Mouse (Mus musculus) kidney, adult 2 months (tissue): ENCODE results near the gene Fhl5.

Experiments used
- CTCF ChIP-seq: fragments of 200-500 bp; conservative IDR thresholded peaks from 2 replicates; pipeline ENCODE4 v1.5.1; 2011; ENCODE audit warnings: low read depth, mild to moderate bottlenecking, control low read depth, low read length, moderate library complexity, mixed read lengths; ENCODE audit not compliant: insufficient read depth, insufficient read length
- POLR2A ChIP-seq: fragments of 200-500 bp; IDR thresholded peaks from one replicate; pipeline ENCODE4 v1.6.1; 2011; ENCODE audit warnings: low read depth, low read length, control low read depth

GRCm38 (mm10) chr4:25281671-25282038 is 39.0 kb upstream of the Fhl5 start, which contains the start of gene Ufl1:
- peak; percentile 74 for TF ChIP-seq POLR2A
- no peak for TF ChIP-seq CTCF
